Mouse (Mus musculus) olfactory bulb, adult 2 months (tissue): ENCODE results near the gene Xylt1.

Source experiments
- CTCF ChIP-seq: fragments of 200-500 bp; IDR thresholded peaks from 2 replicates; pipeline ENCODE4 v1.5.1; 2012; ENCODE audit warnings: low read depth, mild to moderate bottlenecking, low read length, moderate library complexity; ENCODE audit not compliant: insufficient read depth
- POLR2A ChIP-seq: fragments of 200-500 bp; IDR thresholded peaks from 2 replicates; pipeline ENCODE4 v1.6.1; 2012; ENCODE audit warnings: mild to moderate bottlenecking, low read depth, low read length, moderate library complexity; ENCODE audit not compliant: insufficient read depth

DNA sequence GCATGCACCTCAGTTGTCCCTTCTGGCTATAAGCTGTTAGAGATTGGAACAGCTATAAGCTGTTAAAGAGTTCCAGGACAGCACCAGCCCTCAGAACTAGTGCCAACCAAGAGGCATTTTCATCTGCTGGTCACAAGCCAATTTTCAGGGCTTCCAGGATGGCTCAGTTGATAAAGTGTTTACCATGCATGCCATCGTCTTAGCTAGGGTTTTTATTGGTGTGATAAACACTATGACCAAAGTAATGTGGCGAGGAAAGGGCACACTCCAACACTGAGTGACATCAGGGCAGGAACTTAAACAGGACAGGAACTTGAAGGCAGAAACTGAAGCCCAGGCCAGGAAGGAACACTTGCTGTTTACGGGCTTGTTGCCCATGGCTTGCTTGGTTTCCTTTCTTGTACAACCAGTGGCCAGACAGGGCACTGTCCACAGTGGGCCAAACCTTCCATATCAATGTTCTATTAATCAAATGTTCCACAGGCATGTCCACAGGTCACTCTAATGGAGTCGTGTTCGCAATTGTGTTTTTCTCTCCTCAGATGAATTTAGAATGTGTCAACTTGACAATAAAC, 49.7 kb downstream of the Xylt1 start:
- no peak for TF ChIP-seq POLR2A
- no peak for TF ChIP-seq CTCF
